Mouse (Mus musculus) lung, adult 2 months (tissue): ENCODE results near the gene Golga3.

Experiments
- CTCF ChIP-seq: fragments of 200-500 bp; IDR thresholded peaks from 2 replicates; pipeline ENCODE4 v1.5.1; 2011; ENCODE audit warnings: mild to moderate bottlenecking, low read length, control low read depth; ENCODE audit not compliant: insufficient read depth
- POLR2A ChIP-seq: fragments of 200-500 bp; IDR thresholded peaks from 2 replicates; pipeline ENCODE4 v1.6.1; 2011; ENCODE audit warnings: low read depth, mild to moderate bottlenecking, control low read depth, low read length, borderline replicate concordance; ENCODE audit errors: extremely low read depth

DNA sequence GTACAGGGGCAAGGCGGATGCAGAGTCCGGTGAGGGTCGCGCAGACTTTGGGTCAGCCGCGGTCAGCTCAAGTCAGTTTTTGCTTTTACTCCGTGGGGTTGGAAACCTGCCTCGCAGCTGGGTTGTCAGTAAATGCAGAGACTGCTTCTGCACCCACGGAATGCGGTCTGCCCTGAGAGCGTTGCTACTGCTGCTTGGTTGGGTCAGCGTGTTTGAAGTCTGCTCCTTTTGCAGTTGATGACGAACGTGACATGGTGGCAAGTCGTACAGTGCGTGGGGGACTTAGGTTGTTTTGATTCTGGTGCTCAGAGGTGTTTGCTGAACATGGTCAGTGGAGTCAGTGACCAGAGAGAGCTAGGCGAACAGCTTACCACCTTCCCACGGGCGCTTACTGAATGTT is 520 bp downstream of the Golga3 start:
- TF ChIP-seq POLR2A: no peak
- no peak for TF ChIP-seq CTCF
